Mouse (Mus musculus) heart, adult 2 months (tissue): ENCODE data around the gene Mettl7a1. TPM values are rescaled to one million over a fixed set of nuclear protein-coding genes. Genes with fewer than 3 reads are reported as not detected.
"Not testable (repeated sequence)": the region's sequence is repeated elsewhere in the genome, so short reads cannot be mapped to it uniquely, and the experiment has no call there.

Experiments
- DNase-seq, 2 experiments: peaks; one replicate each; pipeline ENCODE4 v3.0.0; 2021
- H3K27ac ChIP-seq: fragments of 200-600 bp; 2 replicates; pipeline ENCODE4 v1.8.1; 2022
- H3K27me3 ChIP-seq: fragments of 200-500 bp; 2 replicates; pipeline ENCODE4 v1.6.1; 2012; ENCODE audit warnings: mild to moderate bottlenecking, low read length, inconsistent platforms, mixed read lengths; ENCODE audit not compliant: control insufficient read depth, insufficient read depth
- H3K36me3 ChIP-seq: fragments of 200-500 bp; 2 replicates; pipeline ENCODE4 v1.6.1; 2012; ENCODE audit warnings: low read length, inconsistent platforms; ENCODE audit not compliant: control insufficient read depth, insufficient read depth
- H3K4me1 ChIP-seq: fragments of 200-500 bp; 2 replicates; pipeline ENCODE4 v1.6.1; 2011; ENCODE audit warnings: low read length; ENCODE audit not compliant: control insufficient read depth, insufficient read depth
- H3K4me3 ChIP-seq: fragments of 200-600 bp; 2 replicates; pipeline ENCODE4 v1.8.1; 2022
- H3K79me2 ChIP-seq: fragments of 200-500 bp; replicated peaks from 2 replicates; pipeline ENCODE4 v1.6.1; 2012; ENCODE audit warnings: mild to moderate bottlenecking, inconsistent platforms, low read length, moderate library complexity, mixed read lengths; ENCODE audit not compliant: control insufficient read depth, insufficient read depth
- H3K9ac ChIP-seq: fragments of 200-500 bp; 2 replicates; pipeline ENCODE4 v1.6.1; 2012; ENCODE audit warnings: low read depth, mild to moderate bottlenecking, control low read depth, inconsistent platforms, low read length, mixed read lengths
- CTCF ChIP-seq: fragments of 200-600 bp; IDR thresholded peaks from 2 replicates; pipeline ENCODE4 v1.8.1; 2022; ENCODE audit warnings: antibody characterized with exemption, mild to moderate bottlenecking, moderate library complexity
- EP300 ChIP-seq: fragments of 200-500 bp; IDR thresholded peaks from 2 replicates; pipeline ENCODE4 v1.6.1; 2011; ENCODE audit warnings: low read depth, low read length, control low read depth; ENCODE audit not compliant: insufficient read depth
- POLR2A ChIP-seq: fragments of 200-500 bp; IDR thresholded peaks from 2 replicates; pipeline ENCODE4 v1.6.1; 2011; ENCODE audit warnings: mild to moderate bottlenecking, low read depth, low read length, control low read depth; ENCODE audit not compliant: insufficient read depth
- WGBS: fragments of 180-500 bp; shearing (Covaris S2); methylation state at CpG from one replicate; pipeline ENCODE4 v1.1.7; 2018; 5-methylcytosine and 5-hydroxymethylcytosine counted together
- intact Hi-C: fragments of 180-260 bp; cut with DNase I; formaldehyde crosslinking; loops from one replicate; pipeline ENCODE4 v1.15.1; 2025
- polyA plus RNA-seq: library from polyadenylated mRNA; depleted of rRNA; stranded (reverse); fragments of >200 nt; gene quantifications from 2 replicates; pipeline ENCODE4 v1.2.3, GENCODE M21; 2012; rRNA removed
- total RNA-seq, 2 experiments: library from RNA; stranded (reverse); gene quantifications; 2 replicates each; pipeline ENCODE4 v1.2.3; 2021

Gene Mettl7a1
- total and polyA plus RNA-seq, 3 experiments: 43.0 to 56.4 (median 44.8) TPM

DNA sequence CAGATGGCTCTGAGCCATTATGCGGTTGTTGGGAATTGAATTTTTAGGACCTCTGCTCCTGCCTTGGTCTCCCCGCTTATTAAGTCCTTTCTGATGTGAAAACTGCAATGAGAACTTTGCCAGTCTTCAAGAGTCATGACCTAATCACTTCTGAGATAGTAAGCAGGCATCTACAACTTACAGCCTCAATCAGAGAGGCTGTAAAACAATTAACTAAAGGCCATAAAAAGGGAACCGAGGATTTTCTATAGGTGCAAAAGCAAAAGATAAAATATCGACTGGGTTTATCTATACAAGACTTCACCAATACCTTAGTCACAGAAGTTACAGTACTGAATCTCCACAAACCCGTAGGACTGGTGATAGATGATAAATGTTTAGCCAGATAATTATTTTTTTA, 51.9 kb downstream of the Mettl7a1 start:
- no peaks in the 10 kb centered on the region for H3K79me2 ChIP-seq
- WGBS: 83% methylated on average over 5 of the region's 5 CpGs
- intact Hi-C loops: no loop called here
- no peak for TF ChIP-seq POLR2A
- no peak for TF ChIP-seq CTCF
- TF ChIP-seq EP300: no peak
- H3K9ac ChIP-seq: no peak overlapping the region
- no peak overlapping the region for H3K4me3 ChIP-seq
- no peak overlapping the region for H3K27ac ChIP-seq
- H3K27me3 ChIP-seq: no peaks in the 10 kb centered on the region
- no peak for DNase-seq
- H3K36me3 ChIP-seq: no peaks in the 10 kb centered on the region
- H3K4me1 ChIP-seq: no peaks in the 10 kb centered on the region

DNA sequence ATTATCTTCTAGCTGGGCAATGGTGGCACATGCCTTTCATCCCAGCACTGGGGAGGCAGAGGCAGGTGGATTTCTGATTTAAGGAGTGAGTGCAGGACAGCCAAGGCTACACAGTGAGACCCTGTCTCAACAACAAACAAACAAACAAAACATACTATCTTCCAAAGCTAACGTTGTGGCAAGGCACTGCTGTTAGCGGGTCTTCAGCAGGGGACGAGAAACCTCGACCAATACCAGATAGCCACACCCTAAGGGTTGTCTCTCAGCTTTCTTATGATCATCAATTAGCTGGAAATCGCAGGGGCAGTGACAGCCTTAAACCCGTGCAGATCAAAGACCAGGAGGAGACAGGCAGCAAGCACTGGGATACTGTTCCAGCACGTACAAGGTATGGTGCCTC, 60.3 kb downstream of the Mettl7a1 start, which contains the start of gene Higd1c:
Gene Higd1c, plus strand, starts transcription at position 301 of the 400 bp plus-strand sequence.
- WGBS: 71% methylated on average over 7 of the region's 7 CpGs

GRCm38 (mm10) chr15:100365967-100366366, 62.0 kb downstream of the Mettl7a1 start:
- H3K36me3 ChIP-seq, H3K27ac ChIP-seq, H3K27me3 ChIP-seq, H3K4me1 ChIP-seq, H3K79me2 ChIP-seq, DNase-seq, H3K4me3 ChIP-seq, H3K9ac ChIP-seq, intact Hi-C loops: not testable (repeated sequence)
- 88% methylated on average over 9 of the region's 9 CpGs for WGBS

More for the DNA sequence above, 60.3 kb downstream of the Mettl7a1 start, which contains the start of gene Higd1c:
- no peaks in the 10 kb centered on the region for H3K4me1 ChIP-seq
- no peaks in the 10 kb centered on the region for H3K27me3 ChIP-seq
- H3K4me3 ChIP-seq: no peak within 1 kb of the TSS
- H3K36me3 ChIP-seq: no peaks in the 10 kb centered on the region
- no peak for DNase-seq
- no peak within 1 kb of the TSS for H3K27ac ChIP-seq
- intact Hi-C loops: no loop called here
- H3K79me2 ChIP-seq: no peaks in the 10 kb centered on the region
- TF ChIP-seq CTCF: no peak
- TF ChIP-seq EP300: no peak
- TF ChIP-seq POLR2A: no peak
- no peak within 1 kb of the TSS for H3K9ac ChIP-seq

DNA sequence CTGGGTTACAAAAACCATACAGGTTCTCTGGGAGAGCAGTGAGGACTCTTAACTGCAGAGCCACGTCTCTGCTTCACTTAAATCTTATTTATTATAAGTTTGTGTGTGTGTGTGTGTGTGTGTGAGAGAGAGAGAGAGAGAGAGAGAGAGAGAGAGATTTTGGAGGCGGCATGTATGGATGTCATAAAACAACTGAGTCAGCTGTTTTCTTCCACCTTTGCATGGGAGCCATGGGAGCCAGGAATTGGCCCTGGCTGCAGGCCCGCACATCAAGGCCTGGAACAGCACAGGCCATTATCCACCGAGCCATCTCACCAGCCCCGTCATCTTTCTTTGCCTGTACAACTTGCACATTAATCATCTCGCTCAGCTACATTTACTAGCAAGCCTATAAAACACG, 63.2 kb downstream of the Mettl7a1 start:
- WGBS: 83% methylated on average over 7 of the region's 7 CpGs
- H3K79me2 ChIP-seq: no peaks in the 10 kb centered on the region
- DNase-seq: no peak
- no peaks in the 10 kb centered on the region for H3K27me3 ChIP-seq
- H3K4me1 ChIP-seq: no peaks in the 10 kb centered on the region
- no peaks in the 10 kb centered on the region for H3K36me3 ChIP-seq
- intact Hi-C loops: no loop called here
- TF ChIP-seq EP300 (no peak), CTCF (no peak), POLR2A (no peak)
- no peak overlapping the region for H3K27ac ChIP-seq
- no peak overlapping the region for H3K9ac ChIP-seq
- no peak overlapping the region for H3K4me3 ChIP-seq

- Histone ChIP-seq H3K4me1 (no peaks in the 10 kb centered on the region), H3K36me3 (no peaks in the 10 kb centered on the region), H3K9ac (no peak overlapping the region), H3K4me3 (no peak overlapping the region), H3K27me3 (no peaks in the 10 kb centered on the region), H3K27ac (no peak overlapping the region), H3K79me2 (no peaks in the 10 kb centered on the region)
- intact Hi-C loops: loop anchor here (10.0 kb wide), 2 partner anchors 50 to 340 kb away; partner anchors contain the start of gene Dip2b
- 34% methylated on average over 5 of the region's 5 CpGs for WGBS
- peak; percentile 24 to 52 for DNase-seq
- no peak for TF ChIP-seq EP300
- no peak for TF ChIP-seq POLR2A
- TF ChIP-seq CTCF: peak; percentile 79
These were observed 71.1 kb downstream of the Mettl7a1 start for GRCm38 (mm10) chr15:100375066-100375465.

- TF ChIP-seq CTCF: peak; percentile 40
- peak in 1 of 2 experiments; percentile 8 for DNase-seq
- not testable (repeated sequence) for H3K4me1 ChIP-seq, H3K27me3 ChIP-seq, H3K36me3 ChIP-seq, H3K4me3 ChIP-seq, H3K27ac ChIP-seq, H3K9ac ChIP-seq, H3K79me2 ChIP-seq
- WGBS: 38% methylated on average over 4 of the region's 9 CpGs
- intact Hi-C loops: loop anchor here (10.0 kb wide), 2 partner anchors 53 to 343 kb away; partner anchors contain the start of gene Dip2b
These were observed 74.0 kb downstream of the Mettl7a1 start for GRCm38 (mm10) chr15:100377847-100378505.

Other genes starting within 250 kb of the Mettl7a1 start
- gene Atf1, start 76.3 kb upstream of the Mettl7a1 start, total RNA-seq: 10 to 100 TPM; 50.7 to 53.9 TPM
- gene Atf1, start 76.3 kb upstream of the Mettl7a1 start, polyA plus RNA-seq: 54.2 and 59.7 TPM in 2 replicates
- gene Tmprss12, start 23.3 kb upstream of the Mettl7a1 start, total RNA-seq: not detected
- not detected in 2 replicates for gene Tmprss12, start 23.3 kb upstream of the Mettl7a1 start, polyA plus RNA-seq
- gene Mettl7a3, start 30.8 kb downstream of the Mettl7a1 start, total RNA-seq: under 1 TPM in 1 of 2 experiments, not detected in 1; 0.27 TPM
- 0.21 TPM in 1 of 2 replicates, not detected in the other for gene Mettl7a3, start 30.8 kb downstream of the Mettl7a1 start, polyA plus RNA-seq
- gene Methig1, start 49.0 kb downstream of the Mettl7a1 start, total RNA-seq: under 1 TPM in 1 of 2 experiments, not detected in 1; 0.34 TPM
- gene Methig1, start 49.0 kb downstream of the Mettl7a1 start, polyA plus RNA-seq: not detected in 2 replicates
- 1 to 10 TPM in 1 of 2 experiments, under 1 TPM in 1; 0.75 to 1.5 TPM for gene Mettl7a2, start 49.1 kb downstream of the Mettl7a1 start, total RNA-seq
- gene Mettl7a2, start 49.1 kb downstream of the Mettl7a1 start, polyA plus RNA-seq: not detected in 2 replicates
- not detected for gene Higd1c, start 60.4 kb downstream of the Mettl7a1 start, total RNA-seq
- not detected in 2 replicates for gene Higd1c, start 60.4 kb downstream of the Mettl7a1 start, polyA plus RNA-seq
- not detected for gene Gm5475, start 118.0 kb downstream of the Mettl7a1 start, total RNA-seq
- gene Gm5475, start 118.0 kb downstream of the Mettl7a1 start, polyA plus RNA-seq: not detected in 2 replicates
- gene Slc11a2, start 120.9 kb downstream of the Mettl7a1 start, total RNA-seq: 10 to 100 TPM; 38.9 to 43.7 TPM
- gene Slc11a2, start 120.9 kb downstream of the Mettl7a1 start, polyA plus RNA-seq: 24.4 and 45.6 TPM in 2 replicates
- 10 to 100 TPM; 13.0 to 13.1 TPM for gene Letmd1, start 164.9 kb downstream of the Mettl7a1 start, total RNA-seq
- 31.2 and 32.3 TPM in 2 replicates for gene Letmd1, start 164.9 kb downstream of the Mettl7a1 start, polyA plus RNA-seq
- gene Csrnp2, start 191.3 kb downstream of the Mettl7a1 start, total RNA-seq: 1 to 10 TPM; 2.1 to 2.7 TPM
- 1.7 and 3.0 TPM in 2 replicates for gene Csrnp2, start 191.3 kb downstream of the Mettl7a1 start, polyA plus RNA-seq
- gene Tfcp2, start 247.9 kb downstream of the Mettl7a1 start, total RNA-seq: 10 to 100 TPM; 11.6 to 12.8 TPM
- gene Tfcp2, start 247.9 kb downstream of the Mettl7a1 start, polyA plus RNA-seq: 6.6 and 8.2 TPM in 2 replicates